Mouse (Mus musculus): Measurements from ENCODE around the gene Pced1a. TPM values are rescaled to one million over a fixed set of nuclear protein-coding genes. Genes with fewer than 3 reads are reported as not detected.

Gene Pced1a
- polyA plus RNA-seq, 1 experiment from 2014 or later = 13.9 TPM

Other genes starting within 250 kb of the Pced1a start
- gene Snrpb, start 245.3 kb downstream of the Pced1a start, polyA plus RNA-seq (2016; fragmentation: Nextera tagmentation; extraction: Ambion mirVana) = 959 and 1,054 TPM in 2 replicates
- gene Tmc2, start 229.5 kb downstream of the Pced1a start, polyA plus RNA-seq (2016; fragmentation: Nextera tagmentation; extraction: Ambion mirVana) = not detected in 2 replicates
- 440 and 499 TPM in 2 replicates for gene Nop56, start 150.3 kb downstream of the Pced1a start, polyA plus RNA-seq (2016; fragmentation: Nextera tagmentation; extraction: Ambion mirVana)
- 136 and 140 TPM in 2 replicates for gene Idh3b, start 140.2 kb downstream of the Pced1a start, polyA plus RNA-seq (2016; fragmentation: Nextera tagmentation; extraction: Ambion mirVana)
- 0.34 and 0.90 TPM in 2 replicates for gene Ebf4, start 129.5 kb downstream of the Pced1a start, polyA plus RNA-seq (2016; fragmentation: Nextera tagmentation; extraction: Ambion mirVana)
- gene Cpxm1, start 27.1 kb downstream of the Pced1a start, polyA plus RNA-seq (2016; fragmentation: Nextera tagmentation; extraction: Ambion mirVana) = 65.6 and 75.4 TPM in 2 replicates
- gene Gm28372, start 19.5 kb downstream of the Pced1a start, polyA plus RNA-seq (2016; fragmentation: Nextera tagmentation; extraction: Ambion mirVana) = not detected in 2 replicates
- not detected in 2 replicates for gene 1700020A23Rik, start 19.4 kb downstream of the Pced1a start, polyA plus RNA-seq (2016; fragmentation: Nextera tagmentation; extraction: Ambion mirVana)
- gene Tmem239, start 18.2 kb downstream of the Pced1a start, polyA plus RNA-seq (2016; fragmentation: Nextera tagmentation; extraction: Ambion mirVana) = not detected in 2 replicates
- gene Vps16, start 362 bp downstream of the Pced1a start, polyA plus RNA-seq (2016; fragmentation: Nextera tagmentation; extraction: Ambion mirVana) = 101 and 121 TPM in 2 replicates
- 73.2 and 85.5 TPM in 2 replicates for gene Ptpra, start 25.6 kb upstream of the Pced1a start, polyA plus RNA-seq (2016; fragmentation: Nextera tagmentation; extraction: Ambion mirVana)
- gene Mrps26, start 139.0 kb upstream of the Pced1a start, polyA plus RNA-seq (2016; fragmentation: Nextera tagmentation; extraction: Ambion mirVana) = 87.3 and 95.6 TPM in 2 replicates
- gene Oxt, start 151.5 kb upstream of the Pced1a start, polyA plus RNA-seq (2016; fragmentation: Nextera tagmentation; extraction: Ambion mirVana) = not detected in 2 replicates
- gene Avp, start 157.9 kb upstream of the Pced1a start, polyA plus RNA-seq (2016; fragmentation: Nextera tagmentation; extraction: Ambion mirVana) = not detected in 2 replicates
- 22.3 and 23.4 TPM in 2 replicates for gene Fastkd5, start 205.3 kb upstream of the Pced1a start, polyA plus RNA-seq (2016; fragmentation: Nextera tagmentation; extraction: Ambion mirVana)
- gene Ubox5, start 205.3 kb upstream of the Pced1a start, polyA plus RNA-seq (2016; fragmentation: Nextera tagmentation; extraction: Ambion mirVana) = 22.7 and 22.9 TPM in 2 replicates
- 2.4 and 2.7 TPM in 2 replicates for gene Lzts3, start 218.1 kb upstream of the Pced1a start, polyA plus RNA-seq (2016; fragmentation: Nextera tagmentation; extraction: Ambion mirVana)
- gene Ddrgk1, start 240.0 kb upstream of the Pced1a start, polyA plus RNA-seq (2016; fragmentation: Nextera tagmentation; extraction: Ambion mirVana) = 43.8 and 44.8 TPM in 2 replicates
- gene Itpa, start 242.9 kb upstream of the Pced1a start, polyA plus RNA-seq (2016; fragmentation: Nextera tagmentation; extraction: Ambion mirVana) = 150 and 154 TPM in 2 replicates

Data from limb, embryonic 10.5 days (tissue).